Mouse (Mus musculus) right cerebral cortex, postnatal 4 days (tissue): ENCODE data around the gene Bpnt1.

ENCODE experiments used
- DNase-seq: peaks from one replicate; pipeline ENCODE4 v3.0.0-alpha.2; 2022

Gene Bpnt1

DNA sequence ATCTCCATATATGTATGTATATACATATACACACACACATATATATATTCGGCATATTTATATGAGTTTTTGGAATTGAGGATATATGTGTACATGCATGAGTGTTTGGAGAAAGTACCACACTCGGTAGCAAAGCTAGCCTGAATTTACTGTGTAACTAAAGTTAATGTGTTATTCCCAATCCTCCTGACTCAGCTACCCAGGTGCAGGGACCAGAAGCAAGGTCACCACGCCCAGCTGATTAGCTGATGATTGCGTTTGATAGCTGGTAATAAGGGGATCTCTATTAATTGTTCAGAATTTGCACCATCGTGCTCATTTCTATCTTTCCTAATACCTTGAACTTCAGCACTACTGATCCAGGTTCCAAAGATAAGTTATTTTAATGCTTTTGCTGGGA, 1.7 kb downstream of the Bpnt1 start:
- DNase-seq: no peak

GRCm38 (mm10) chr1:185334136-185334535, 2.2 kb downstream of the Bpnt1 start:
- DNase-seq: no peak

- no peak for DNase-seq
Measured at GRCm38 (mm10) chr1:185335231-185335765, 3.3 kb downstream of the Bpnt1 start.

- no peak for DNase-seq
Measured at GRCm38 (mm10) chr1:185336535-185336934, 4.6 kb downstream of the Bpnt1 start.

DNA sequence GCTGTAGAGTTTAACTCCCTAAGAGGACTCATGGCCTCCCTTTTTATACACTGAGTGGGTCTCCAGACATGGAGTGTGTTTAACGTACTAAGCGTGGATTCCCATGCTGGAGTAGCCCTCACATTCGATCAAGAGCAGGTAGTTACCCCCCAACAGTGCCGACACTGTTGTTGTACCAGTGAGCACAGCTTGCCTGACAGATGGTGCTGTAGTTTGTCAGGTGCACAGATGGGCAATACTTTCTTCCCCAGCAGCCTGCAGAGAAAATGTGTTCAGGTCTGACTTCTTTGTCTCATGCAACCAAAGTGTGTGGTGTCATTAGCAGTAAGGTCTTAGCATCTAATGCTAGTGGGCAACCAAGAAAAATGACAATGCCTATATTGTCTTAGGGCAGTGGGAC, 10.5 kb downstream of the Bpnt1 start:
- DNase-seq: no peak

- DNase-seq: no peak
Measured at GRCm38 (mm10) chr1:185343422-185343821, 11.5 kb downstream of the Bpnt1 start.

- DNase-seq: no peak
Measured at GRCm38 (mm10) chr1:185346188-185346587, 14.2 kb downstream of the Bpnt1 start.

- DNase-seq: no peak
Measured at GRCm38 (mm10) chr1:185349741-185350140, 17.8 kb downstream of the Bpnt1 start.

GRCm38 (mm10) chr1:185350611-185351010, 18.7 kb downstream of the Bpnt1 start:
- DNase-seq: no peak

DNA sequence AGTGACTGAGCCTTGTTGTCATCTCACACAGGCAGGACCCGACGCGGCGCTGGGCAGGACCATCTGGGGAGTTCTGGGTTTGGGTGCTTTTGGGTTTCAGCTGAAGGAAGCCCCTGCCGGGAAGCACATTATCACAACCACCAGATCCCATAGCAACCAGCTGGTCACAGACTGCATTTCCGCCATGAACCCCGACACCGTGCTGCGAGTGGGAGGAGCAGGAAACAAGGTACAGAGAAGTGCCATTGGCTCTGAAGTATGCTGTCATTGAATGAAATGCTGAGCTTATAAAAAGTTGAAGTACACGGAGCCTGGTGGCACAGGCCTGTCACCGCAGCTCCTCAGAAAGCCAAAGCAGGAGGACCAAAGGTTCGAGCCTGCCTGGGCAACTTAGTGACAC, 20.2 kb downstream of the Bpnt1 start:
- no peak for DNase-seq

DNA sequence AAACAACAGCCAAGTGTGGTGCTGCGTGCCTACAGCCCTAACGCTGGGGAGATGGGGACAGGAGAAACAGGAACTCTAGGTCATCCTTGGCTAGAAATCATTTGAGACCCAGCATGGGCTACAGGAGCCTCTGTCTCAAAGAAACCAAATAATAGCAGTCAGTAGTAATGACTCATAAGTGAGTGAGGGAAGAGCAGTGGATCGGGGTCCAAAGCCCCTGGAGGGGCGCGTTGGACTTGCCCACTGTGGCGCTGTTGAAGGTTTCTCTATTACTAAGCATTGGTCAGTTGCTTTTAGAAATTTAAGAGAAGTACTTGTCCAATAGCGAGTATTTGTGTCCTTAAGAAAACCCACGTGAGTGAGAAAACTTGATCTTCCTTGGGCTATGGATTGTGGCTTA, 21.4 kb downstream of the Bpnt1 start:
- no peak for DNase-seq

- DNase-seq: no peak
Measured at GRCm38 (mm10) chr1:185354731-185355130, 22.8 kb downstream of the Bpnt1 start.

DNA sequence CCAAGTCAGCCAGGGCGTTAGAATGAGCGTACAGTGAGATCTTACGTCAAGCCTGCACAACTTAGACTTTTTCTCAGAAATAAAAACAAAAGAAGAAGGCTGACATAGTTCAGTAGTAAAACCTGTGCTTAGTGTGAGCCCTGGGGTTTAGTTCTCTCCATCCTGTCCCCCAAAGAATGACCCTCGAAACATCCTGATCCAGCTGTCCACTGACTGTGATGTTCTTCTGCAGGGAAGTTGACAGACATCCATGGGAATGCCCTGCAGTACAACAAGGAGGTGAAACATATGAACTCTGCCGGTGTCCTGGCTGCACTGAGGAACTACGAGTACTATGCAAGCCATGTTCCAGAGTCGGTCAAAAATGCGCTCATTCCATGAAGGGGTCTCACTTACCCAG, 24.3 kb downstream of the Bpnt1 start:
- no peak for DNase-seq

- DNase-seq: no peak
Measured at GRCm38 (mm10) chr1:185358211-185358610, 26.3 kb downstream of the Bpnt1 start.

DNA sequence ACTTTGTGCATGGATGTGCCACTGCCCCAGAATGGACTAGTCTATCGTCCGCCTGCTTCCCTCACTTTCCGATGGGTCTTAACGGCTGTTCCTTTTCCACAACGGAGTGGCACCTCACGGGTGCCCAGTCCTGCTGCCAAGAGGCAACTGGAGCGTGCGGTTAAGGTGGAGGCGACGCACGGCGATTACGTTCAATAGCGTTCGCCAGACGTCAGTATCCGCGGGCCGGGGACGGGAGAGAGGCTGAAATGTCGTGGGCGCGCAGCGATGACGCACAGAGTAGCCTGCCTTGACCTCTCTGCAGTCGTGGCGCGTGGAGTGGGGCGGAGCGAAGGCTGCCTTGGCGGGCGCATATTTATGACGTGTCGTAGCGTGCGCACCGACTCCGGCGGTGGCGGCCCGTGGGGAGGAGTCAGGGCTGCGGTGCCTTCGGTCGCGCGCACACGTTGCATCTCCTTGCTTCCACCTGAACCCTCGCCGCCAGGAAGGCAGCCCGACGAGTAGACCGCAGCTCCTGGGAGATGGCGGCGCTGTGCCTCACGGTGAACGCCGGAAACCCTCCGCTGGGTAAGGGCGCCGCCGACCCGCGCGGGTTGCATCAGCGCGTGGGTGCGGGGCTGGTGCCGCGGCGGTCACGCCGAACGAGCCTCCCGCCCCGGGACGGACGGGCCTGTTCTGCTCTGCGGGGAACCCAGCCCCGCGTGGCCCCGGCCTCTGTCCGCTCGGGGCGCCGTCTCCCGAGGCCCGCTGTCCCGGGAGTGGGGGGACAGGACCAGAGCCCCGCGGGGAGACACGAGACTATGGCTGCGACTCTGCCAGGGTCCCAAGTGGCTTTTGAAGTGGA, 30.9 kb downstream of the Bpnt1 start, which contains the start of gene Eprs:
Gene Eprs, plus strand, starts transcription at position 368 of the 844 bp plus-strand sequence.
- peak; percentile 99 for DNase-seq

DNA sequence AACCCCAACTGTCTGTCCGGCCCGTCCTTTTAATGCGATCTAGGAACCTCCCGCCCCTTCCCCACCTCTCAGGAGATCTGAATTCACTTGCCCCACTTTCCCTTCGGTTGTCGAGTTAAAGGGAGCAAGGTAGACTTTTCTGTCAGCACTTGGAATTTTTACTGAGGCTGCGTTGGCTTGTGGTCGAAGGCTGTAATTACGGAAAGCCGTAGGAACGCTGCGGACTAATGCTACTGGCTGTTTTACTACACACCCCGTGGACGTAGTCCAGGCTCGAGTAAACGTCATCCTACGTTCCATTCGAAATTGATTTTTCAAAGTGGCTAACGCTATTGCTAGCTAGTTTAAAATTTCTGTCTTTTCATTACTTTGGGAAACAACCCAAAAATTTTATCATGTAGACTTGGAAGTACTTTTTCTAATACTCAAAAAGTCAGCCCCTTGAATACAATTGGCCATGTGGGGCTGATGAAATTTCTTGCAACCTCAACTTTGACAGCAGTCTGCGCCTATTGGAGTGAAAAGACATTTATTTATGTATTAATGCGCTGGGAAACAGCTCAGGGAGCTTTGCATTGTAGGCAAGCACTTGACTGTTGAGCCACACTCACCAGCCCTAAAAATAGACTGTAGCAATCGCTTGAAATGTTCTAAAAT, 31.7 kb downstream of the Bpnt1 start:
- peak; percentile 23 for DNase-seq

DNA sequence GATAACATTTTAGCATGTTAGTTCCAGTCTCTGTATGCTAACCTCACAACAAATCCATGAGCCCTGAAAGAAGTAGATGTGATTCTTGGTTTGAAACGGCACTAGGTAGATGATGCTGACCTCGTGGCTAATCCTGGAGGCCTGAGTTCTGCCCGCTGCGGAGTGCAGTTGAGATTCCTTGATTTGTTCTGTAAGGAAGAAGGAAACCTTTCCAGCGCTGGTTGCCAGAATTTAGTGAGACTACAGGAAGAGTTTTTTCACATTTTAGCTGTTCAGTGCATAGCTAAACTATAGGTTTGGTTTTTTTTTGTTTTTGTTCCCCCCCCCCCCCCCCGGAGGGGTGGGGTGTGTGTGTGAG, 32.2 kb downstream of the Bpnt1 start:
- no peak for DNase-seq

GRCm38 (mm10) chr1:185367383-185367782, 35.4 kb downstream of the Bpnt1 start:
- no peak for DNase-seq

DNA sequence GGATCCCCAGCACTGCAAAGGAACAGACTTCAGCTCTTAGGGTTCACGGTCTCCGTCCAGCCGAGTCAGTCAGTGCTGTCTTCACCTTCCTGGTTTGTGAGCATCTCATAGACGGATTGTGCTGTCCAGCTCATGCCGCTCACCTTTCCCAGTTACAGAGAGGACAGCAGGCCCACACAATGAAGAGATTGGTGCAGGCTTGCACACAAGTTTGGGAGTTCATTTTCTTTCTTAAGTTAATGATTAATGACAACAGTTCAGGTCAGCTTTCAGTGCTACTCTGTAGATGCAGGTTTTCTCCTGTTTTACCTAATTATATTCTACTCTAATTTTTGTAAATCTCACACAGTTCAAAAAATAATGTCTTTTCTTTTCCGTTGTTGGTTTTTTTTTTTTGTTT, 38.0 kb downstream of the Bpnt1 start:
- DNase-seq: no peak

DNA sequence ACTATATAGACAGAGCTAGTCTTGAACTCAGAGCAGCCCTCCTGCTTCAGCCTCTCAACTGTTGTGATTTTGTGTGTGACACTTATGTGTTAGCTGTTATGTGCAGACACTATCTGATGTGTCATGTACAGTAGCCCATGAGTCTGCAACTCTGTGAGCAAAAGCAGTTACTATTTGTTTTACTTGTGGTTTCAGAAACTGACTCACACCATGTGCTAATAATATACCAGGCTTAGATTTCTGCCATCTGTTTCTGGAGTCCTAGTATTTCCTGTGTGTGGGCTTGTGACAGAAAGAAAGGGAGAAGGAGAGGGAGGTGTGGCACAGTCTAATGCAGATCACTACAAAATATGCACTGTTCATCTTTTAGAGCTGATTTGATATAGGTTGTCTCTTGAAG, 44.4 kb downstream of the Bpnt1 start:
- DNase-seq: no peak

DNA sequence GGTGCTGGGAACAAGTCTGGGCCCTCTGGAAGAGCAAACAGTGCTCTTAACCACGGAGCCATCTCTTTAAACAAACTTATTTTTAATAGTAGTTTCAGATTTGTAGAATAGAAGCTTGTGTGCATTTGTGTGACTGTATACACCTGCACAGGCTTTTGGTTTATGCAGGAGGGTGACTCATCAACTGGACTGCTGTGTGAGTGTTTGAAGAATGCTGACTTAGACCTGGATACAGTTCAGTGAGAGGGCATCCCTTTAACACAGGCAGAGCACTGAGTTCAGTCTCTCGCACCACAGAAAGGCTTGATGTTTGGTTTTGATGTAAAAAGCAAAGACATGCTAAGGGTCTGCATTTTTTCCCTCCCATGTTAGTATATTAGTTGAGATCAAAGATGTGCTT, 45.5 kb downstream of the Bpnt1 start:
- DNase-seq: no peak

- no peak for DNase-seq
Measured at GRCm38 (mm10) chr1:185401615-185402014, 69.7 kb downstream of the Bpnt1 start.

DNA sequence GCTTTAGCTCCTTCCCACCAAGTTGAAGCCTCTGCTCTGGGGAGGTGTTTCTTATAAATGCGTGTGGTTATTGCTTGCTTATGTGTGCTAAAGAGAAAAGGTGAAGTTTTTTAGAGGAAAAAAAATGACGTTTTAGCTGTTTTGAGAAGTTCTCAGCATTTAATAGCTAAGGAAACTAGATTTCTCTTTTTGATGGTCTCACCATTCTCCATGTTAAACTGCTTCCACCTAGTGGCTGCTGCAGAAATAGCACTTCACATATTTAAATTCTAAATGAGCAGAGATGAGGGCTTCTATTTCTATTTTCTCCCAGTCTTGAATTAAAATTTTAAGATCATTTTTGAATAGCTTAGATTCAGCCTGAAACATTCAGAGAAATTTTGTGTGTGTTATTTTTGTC, 72.1 kb downstream of the Bpnt1 start:
- DNase-seq: peak; percentile 28

- DNase-seq: no peak
Measured at GRCm38 (mm10) chr1:185405921-185406320, 74.0 kb downstream of the Bpnt1 start.
